Mouse (Mus musculus): Measurements from ENCODE around the gene R3hdm1.

DNA sequence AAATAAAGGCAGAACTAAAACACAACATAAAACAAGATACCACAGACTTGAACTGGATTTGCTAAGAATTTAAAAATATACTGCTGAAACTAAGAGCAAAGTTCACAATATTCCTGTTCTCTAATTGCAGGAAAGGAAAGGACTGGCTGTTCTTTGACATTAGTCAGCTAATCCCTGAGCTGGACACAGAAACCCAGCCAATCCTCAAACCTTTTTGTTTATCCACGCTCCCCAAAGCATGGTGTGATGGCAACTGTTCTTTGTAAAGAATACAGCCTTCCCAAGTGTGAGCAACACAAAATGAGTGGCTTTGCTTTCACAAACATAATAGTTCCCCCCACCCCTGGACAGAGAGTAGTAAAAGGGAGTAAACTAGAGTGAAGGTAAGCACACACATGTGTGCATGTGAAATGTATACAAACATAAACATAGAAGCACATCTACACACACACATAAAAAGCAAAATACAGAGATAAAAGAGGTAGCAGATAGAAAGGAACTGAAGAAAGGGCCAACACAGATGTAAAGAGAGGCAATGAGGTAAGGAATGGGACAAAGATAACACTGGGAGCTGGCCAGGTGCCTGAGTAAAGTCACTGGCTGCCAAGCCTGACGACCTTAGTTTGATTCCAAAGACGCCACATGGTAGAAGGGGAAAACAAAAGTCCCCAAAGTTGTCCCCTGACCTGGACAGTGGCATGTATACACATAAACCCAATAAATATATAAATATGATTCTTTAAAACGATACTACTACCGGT, 22.0 kb upstream of the R3hdm1 start:
- TF ChIP-seq POLR2A (IDR thresholded peaks at IDR 0.05; ENCODE audit: borderline replicate concordance, low read depth, low read length) = no peak
- no peak for TF ChIP-seq CTCF (IDR thresholded peaks at IDR 0.05; ENCODE audit: low read depth, low read length)

Measured in bone marrow macrophage, adult 2 months (primary cell).